Mouse (Mus musculus) bone marrow macrophage, adult 2 months (primary cell): ENCODE measurements around the gene Ascc2.

Experiments used
- CTCF ChIP-seq: IDR thresholded peaks from 2 replicates; pipeline ENCODE4 v1.5.1; 2012; ENCODE audit warnings: low read depth, mild to moderate bottlenecking, low read length, moderate library complexity
- POLR2A ChIP-seq: IDR thresholded peaks from 2 replicates; pipeline ENCODE4 v1.6.1; 2012; ENCODE audit warnings: mild to moderate bottlenecking, low read depth, low read length, borderline replicate concordance

- TF ChIP-seq CTCF (no peak), POLR2A (no peak)
Measured at GRCm38 (mm10) chr11:4622442-4622986, 15.0 kb upstream of the Ascc2 start.
